Mouse (Mus musculus) stomach, postnatal 0 days (tissue): ENCODE data around the gene Olfr1342.
A peak's percentile ranks its signal among the peaks of the same experiment; 100 is the strongest.

Experiments used
- CTCF ChIP-seq: IDR thresholded peaks from 2 replicates; pipeline ENCODE4 v1.5.1; 2016; ENCODE audit warnings: antibody characterized with exemption, low read depth, mild to moderate bottlenecking, moderate library complexity
- EP300 ChIP-seq: optimal IDR thresholded peaks from 2 replicates; pipeline ENCODE3; 2016; ENCODE audit warnings: antibody characterized with exemption

DNA sequence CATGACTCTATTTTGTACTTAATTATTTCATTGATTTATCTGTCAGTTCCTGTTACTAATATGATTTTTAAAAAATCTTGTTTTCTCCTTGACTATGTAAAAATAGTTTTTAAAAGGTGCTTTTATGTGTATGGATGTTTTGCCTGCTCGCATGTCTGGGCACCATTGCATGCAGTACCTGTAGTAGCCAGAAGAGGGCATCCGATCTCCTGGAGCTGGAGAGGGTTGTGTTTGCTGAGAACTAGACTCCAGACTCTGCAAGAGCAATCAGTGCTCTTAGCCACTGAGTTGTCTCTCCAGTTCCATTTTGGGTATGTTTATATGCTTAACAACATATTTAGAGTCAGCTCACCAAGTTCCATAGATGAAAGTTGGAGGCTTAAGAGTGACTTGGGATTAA lies 47.3 kb downstream of the Olfr1342 start:
- TF ChIP-seq EP300 (no peak), CTCF (peak; percentile 84)
